Mouse (Mus musculus) ovary, postnatal 10 days (tissue): Measurements from ENCODE around the gene Olfr780.
"Not testable (repeated sequence)": the region's sequence is repeated elsewhere in the genome, so short reads cannot be mapped to it uniquely, and the experiment has no call there.

Experiments used
- DNase-seq: peaks from one replicate; pipeline ENCODE4 v3.0.0; 2022; ENCODE audit warnings: low spot score

The Olfr780 gene

DNA sequence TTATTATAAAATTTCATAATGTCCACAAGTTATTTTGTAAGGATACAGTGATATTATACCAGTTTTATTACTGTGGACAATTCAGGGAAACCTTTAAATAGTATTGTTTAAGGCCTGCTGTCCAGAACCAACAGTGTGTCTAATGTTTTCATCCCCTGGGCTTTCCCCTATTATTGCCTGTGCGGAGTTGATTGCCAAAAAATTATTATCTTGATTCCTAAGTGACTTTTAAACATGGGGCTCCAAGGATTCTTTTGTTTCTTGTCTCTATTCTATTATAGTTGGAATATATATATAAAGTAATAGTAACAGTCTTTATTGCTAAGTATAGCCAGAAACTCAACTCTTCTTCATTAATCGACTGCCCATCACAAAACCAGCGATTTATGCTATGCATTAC, at the start of gene Olfr780:
Gene Olfr780 (plus strand): TSS at position 301 of the 400 bp plus-strand sequence.
- DNase-seq = no peak

DNA sequence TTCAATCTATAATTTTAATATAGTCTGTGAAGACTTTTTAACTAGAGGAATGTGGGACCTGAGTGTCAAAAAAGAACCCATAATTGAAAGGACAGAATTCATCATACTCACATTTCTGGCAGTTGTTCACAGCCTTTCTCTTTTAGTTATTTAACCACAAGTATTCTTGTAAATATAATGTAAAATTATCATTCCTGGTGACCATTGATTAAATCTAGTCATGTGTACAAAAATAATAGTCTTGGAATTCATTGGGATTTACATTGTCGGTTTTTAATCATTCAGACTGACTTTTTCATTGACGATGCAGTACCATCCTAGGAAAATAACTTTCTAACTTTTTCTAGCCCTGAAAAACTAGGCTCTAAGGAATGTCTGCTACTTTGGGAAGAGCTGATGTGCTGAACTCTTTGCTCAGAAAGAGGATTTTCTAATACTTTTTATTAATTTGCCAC, 46.8 kb upstream of the Olfr780 start, which contains the start of gene Olfr777:
Gene Olfr777 (minus strand): TSS at position 405 of the 455 bp plus-strand sequence.
- no peak for DNase-seq

DNA sequence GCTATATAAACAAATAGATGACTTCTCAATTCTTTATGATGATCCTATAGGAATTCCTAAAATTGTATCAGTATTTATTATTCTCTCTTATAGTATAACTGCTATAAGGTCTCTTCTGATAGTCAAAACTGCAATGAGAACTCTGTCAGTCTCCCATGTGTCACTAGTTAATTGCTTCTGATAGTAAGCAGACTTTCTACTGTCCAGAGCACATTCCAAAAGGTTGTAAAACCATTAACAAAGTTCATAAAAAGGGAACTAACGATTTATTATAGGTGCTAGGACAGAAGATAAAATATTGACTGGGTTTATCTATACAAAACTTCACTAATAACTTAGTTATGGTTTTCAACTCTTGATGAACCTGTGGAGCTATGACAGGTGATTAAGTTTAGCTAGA, 4.9 kb upstream of the Olfr780 start:
- DNase-seq = not testable (repeated sequence)

DNA sequence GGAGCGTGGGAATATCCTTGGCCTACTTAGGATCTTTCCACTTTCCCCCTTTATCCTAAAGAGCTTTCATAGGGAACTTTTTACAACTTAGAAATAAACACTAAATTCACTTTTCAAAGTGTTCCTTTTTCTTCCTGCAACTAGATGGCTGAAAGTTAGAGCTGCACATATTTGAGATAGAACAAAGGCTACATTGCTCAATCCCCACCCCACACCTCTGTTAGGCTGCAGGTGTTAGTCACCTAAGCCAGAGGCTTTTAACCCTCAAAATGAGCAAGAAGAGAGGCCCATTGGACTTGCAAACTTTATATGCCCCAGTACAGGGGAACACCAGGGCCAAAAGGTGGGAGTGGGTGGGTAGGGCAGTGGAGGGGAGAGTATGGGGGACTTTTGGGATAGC, 4.4 kb upstream of the Olfr780 start:
- DNase-seq = not testable (repeated sequence)

DNA sequence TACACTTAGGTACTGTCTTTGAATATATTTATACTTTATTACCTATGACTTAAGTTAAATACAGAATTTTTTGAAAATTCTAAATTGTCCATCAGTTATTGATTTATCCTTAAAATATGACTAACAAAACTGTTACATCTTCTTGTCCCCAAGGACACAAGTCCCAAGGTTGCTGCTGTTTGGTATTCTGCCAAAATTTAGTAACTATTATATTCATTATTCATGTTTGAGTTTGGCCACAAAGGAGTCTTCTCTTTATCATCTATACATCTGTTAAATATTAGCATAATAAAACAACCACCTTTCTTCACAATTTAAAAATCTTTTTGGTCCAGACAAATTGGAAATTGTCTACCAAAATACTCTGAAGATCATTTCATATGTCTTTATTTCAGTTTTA, 10.6 kb downstream of the Olfr780 start, which contains the start of gene Olfr781:
Gene Olfr781 (plus strand): TSS at position 301 of the 400 bp plus-strand sequence.
- no peak for DNase-seq

DNA sequence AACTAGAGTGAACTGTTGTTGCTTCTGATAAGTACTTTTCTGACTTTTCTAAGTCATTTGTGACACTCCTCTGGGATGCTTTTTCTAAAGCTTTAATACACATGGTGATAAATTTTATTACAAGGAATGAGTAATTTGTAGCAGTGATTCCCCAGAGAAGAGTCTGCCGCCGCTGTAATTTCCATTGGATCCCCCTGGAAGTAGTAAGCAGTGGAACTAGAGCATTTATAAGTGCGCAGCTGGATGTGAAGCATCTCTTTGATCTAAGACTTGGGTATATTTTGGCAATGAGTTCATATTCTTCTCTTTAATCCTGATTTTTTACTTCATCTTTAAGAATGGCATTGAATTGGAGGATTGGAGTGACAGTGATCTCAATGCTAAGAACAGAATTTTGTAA, 30.6 kb downstream of the Olfr780 start, which contains the start of gene Olfr782:
Gene Olfr782 (plus strand): TSS at position 301 of the 400 bp plus-strand sequence.
- DNase-seq = no peak

DNA sequence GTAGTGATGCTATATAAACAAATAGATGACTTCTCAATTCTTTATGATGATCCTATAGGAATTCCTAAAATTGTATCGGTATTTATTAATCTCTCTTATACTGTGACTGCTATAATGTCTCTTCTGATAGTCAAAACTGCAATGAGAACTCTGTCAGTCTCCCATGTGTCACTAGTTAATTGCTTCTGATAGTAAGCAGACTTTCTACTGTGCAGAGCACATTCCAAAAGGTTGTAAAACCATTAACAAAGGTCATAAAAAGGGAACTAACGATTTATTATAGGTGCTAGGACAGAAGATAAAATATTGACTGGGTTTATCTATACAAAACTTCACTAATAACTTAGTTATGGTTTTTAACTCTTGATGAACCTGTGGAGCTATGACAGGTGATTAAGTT, 34.6 kb downstream of the Olfr780 start:
- not testable (repeated sequence) for DNase-seq

DNA sequence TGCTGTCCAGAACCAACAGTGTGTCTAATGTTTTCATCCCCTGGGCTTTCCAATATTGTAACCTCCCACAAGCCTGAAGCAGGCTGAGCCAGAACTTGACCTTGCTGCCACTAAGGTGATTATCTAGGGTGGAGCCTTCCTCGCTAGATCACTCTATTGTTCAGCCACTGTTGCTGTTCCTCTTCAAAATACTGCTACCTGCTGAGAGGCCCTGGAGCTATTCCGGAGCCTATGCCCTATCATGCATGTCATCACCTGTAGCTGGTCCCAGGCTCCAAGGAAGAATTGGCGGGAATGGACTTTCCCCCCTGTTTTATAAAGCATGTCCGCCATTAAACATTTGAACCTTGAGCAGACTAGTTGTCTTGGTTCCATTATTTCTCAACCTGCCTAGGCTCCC, 38.6 kb downstream of the Olfr780 start:
- not testable (repeated sequence) for DNase-seq

DNA sequence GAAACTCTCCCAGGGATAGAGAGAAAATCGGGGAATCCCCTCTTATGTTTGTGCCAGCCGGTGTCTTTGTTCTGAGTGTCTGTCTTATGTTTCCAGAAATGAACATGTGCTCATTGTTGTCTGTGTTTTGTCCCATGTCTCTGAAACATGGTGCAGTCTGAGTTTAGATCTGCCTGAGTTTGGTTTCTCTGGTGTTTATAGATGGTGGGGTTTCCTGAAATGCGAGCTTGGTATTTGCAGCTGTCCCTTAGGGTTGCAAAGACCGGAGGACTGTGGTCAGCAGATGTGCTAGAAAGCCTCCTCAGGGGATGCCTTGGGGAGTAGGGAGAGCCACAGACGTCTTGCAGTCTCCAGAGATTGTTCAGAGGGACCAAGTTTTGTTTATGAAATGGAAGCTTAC, 39.4 kb downstream of the Olfr780 start:
- DNase-seq = no peak
